Mouse (Mus musculus): ENCODE results near the gene Timm8b. TPM values are rescaled to one million over a fixed set of nuclear protein-coding genes. Genes with fewer than 3 reads are reported as not detected.

Timm8b gene
- 311 and 364 TPM in 2 replicates for polyA plus RNA-seq (2015; fragmentation: Nextera tagmentation; extraction: Ambion mirVana)

DNA sequence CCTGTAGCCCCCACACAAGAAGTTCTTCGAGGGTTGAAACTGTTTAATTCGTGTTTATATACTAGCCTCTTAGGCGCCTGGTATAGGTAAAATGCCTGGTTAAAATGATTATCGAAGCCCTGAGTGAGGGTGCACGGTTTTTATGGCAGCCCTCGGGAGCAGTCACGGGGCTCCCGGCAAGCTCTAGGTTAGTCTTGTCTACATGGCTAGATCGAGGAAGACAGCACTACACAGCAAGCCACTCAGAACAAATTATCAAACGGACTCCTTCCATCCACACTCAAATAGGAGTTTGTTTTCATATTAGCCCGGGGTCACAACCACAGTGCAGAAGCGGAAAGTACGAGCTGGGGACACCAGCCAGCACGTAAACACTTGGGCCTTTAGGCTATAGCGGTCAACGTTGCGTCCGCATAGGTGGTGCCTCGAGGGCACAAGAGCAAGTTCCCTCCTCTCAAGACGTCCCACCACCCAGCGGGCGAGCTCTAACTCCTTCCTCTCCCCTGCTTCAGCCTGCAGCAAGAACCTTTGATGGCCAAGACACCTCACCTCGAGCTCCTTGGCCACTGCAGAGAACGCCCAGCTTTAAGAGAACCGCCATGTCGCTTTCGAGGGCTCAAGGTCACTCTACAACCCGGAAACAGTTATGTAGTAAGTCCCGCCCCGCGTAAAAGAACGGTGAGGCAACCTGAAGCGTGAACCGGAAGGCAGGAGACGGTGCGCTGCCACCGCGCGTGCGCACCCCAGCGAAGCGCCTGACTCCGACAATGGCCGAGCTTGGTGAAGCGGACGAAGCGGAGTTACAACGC, at the start of gene Timm8b, which contains the start of gene Sdhd:
Gene Timm8b (plus strand): TSS at position 722 of the 809 bp plus-strand sequence.
Gene Sdhd (minus strand): TSS at position 624 of the 809 bp plus-strand sequence.
- Histone ChIP-seq H3K27ac (ENCODE audit: low read depth, low read length) (peak within 1 kb of the TSS; percentile 78), H3K4me1 (ENCODE audit: control insufficient read depth, insufficient read depth, low read depth, low read length) (peaks cover 27% of the 10 kb centered on the region), H3K9ac (ENCODE audit: low read depth, low read length) (peak within 1 kb of the TSS; percentile 78), H3K4me3 (ENCODE audit: low read length) (peak within 1 kb of the TSS; percentile 81), H3K27me3 (replicated peaks; ENCODE audit: control insufficient read depth, insufficient read depth, low read length) (no peaks in the 10 kb centered on the region), H3K4me2 (ENCODE audit: low read length) (peak within 1 kb of the TSS; percentile 94), H3K36me3 (ENCODE audit: control insufficient read depth, insufficient read depth, low read length) (peaks cover 10% of the 10 kb centered on the region), H3K9me3 (ENCODE audit: control insufficient read depth, low read length) (no peaks in the 10 kb centered on the region)
- peak; percentile 99 for ATAC-seq
- under 1% methylated on average over 48 of the region's 48 CpGs for WGBS

DNA sequence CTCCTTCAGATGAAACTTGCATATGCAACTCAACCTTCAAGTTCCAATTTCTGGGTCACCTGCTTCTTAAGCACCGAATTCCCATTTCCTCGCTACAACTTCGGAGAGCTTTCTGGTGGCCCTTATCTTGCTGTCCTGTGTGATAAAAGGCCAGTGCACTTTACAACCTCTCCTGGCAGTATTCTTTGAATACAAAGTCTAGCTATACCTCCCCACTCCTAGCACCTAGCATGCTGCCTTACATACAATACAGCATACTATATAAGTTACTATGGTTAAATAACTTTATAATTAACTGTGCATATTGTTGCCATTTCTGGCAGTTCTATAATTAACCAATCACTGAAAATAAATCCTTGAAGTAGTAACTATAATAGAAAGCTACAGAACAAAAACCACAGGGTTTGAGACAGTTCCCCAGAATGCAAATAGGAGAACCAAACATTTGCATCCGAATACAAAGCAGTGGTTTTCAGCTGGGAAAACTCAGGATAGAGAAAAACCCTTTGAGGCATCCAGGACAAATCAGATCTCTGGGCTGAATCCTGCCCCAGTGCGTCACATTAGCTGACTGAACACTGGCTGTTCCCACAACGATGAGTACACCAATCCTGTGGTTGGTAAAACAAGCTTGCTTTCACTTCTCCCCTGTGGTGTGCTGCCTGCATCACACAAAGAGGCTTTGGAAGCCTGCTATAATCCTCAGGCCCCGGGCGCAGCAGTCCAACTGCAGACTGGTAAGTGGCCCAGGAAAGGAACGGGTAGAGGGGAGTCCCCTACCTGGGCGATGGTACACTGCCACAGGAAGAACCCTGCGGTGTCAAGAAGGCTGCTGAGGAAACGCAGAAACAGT, 49.2 kb upstream of the Timm8b start, which contains the start of gene Il18:
Gene Il18 (plus strand): TSS at position 587 of the 853 bp plus-strand sequence.
- H3K4me1 ChIP-seq (ENCODE audit: control insufficient read depth, insufficient read depth, low read depth, low read length), result peaks cover 6% of the 10 kb centered on the region
- WGBS, result 22% methylated on average over 12 of the region's 12 CpGs
- no peaks in the 10 kb centered on the region for H3K9me3 ChIP-seq (ENCODE audit: control insufficient read depth, low read length)
- peak within 1 kb of the TSS; percentile 69 for H3K27ac ChIP-seq (ENCODE audit: low read depth, low read length)
- no peaks in the 10 kb centered on the region for H3K27me3 ChIP-seq (replicated peaks; ENCODE audit: control insufficient read depth, insufficient read depth, low read length)
- H3K9ac ChIP-seq (ENCODE audit: low read depth, low read length), result peak within 1 kb of the TSS; percentile 39
- peak within 1 kb of the TSS; percentile 31 for H3K4me3 ChIP-seq (ENCODE audit: low read length)
- no peaks in the 10 kb centered on the region for H3K36me3 ChIP-seq (ENCODE audit: control insufficient read depth, insufficient read depth, low read length)
- H3K4me2 ChIP-seq (ENCODE audit: low read length), result peak within 1 kb of the TSS; percentile 55
- peak; percentile 97 for ATAC-seq

DNA sequence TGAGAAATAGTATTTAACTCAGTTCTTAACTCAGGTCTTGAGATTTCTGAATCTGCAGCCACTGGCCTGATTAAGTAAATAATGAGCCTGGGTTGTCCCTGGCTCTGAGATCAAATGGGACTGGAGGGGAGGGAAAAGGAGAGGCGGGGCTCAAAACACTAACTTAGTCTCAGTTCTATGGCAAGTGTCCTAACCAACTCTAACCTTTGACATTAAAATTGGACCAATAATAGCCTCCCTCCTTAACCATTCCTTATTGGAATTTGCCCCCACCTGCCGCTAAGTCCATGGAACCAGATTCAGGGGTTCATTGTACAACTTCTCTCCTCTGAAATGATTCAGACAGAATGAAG, 48.6 kb upstream of the Timm8b start, which contains the start of gene Bco2:
Gene Bco2 (minus strand): TSS at position 88 of the 353 bp plus-strand sequence.
- no peaks in the 10 kb centered on the region for H3K9me3 ChIP-seq (ENCODE audit: control insufficient read depth, low read length)
- H3K4me1 ChIP-seq (ENCODE audit: control insufficient read depth, insufficient read depth, low read depth, low read length), result peaks cover 6% of the 10 kb centered on the region
- ATAC-seq, result peak; percentile 64
- H3K4me2 ChIP-seq (ENCODE audit: low read length), result peak within 1 kb of the TSS; percentile 55
- H3K27ac ChIP-seq (ENCODE audit: low read depth, low read length), result peak within 1 kb of the TSS; percentile 69
- WGBS, result 24% methylated on average over 2 of the region's 2 CpGs
- H3K9ac ChIP-seq (ENCODE audit: low read depth, low read length), result peak within 1 kb of the TSS; percentile 39
- H3K27me3 ChIP-seq (replicated peaks; ENCODE audit: control insufficient read depth, insufficient read depth, low read length), result no peaks in the 10 kb centered on the region
- H3K36me3 ChIP-seq (ENCODE audit: control insufficient read depth, insufficient read depth, low read length), result no peaks in the 10 kb centered on the region
- peak within 1 kb of the TSS; percentile 31 for H3K4me3 ChIP-seq (ENCODE audit: low read length)

DNA sequence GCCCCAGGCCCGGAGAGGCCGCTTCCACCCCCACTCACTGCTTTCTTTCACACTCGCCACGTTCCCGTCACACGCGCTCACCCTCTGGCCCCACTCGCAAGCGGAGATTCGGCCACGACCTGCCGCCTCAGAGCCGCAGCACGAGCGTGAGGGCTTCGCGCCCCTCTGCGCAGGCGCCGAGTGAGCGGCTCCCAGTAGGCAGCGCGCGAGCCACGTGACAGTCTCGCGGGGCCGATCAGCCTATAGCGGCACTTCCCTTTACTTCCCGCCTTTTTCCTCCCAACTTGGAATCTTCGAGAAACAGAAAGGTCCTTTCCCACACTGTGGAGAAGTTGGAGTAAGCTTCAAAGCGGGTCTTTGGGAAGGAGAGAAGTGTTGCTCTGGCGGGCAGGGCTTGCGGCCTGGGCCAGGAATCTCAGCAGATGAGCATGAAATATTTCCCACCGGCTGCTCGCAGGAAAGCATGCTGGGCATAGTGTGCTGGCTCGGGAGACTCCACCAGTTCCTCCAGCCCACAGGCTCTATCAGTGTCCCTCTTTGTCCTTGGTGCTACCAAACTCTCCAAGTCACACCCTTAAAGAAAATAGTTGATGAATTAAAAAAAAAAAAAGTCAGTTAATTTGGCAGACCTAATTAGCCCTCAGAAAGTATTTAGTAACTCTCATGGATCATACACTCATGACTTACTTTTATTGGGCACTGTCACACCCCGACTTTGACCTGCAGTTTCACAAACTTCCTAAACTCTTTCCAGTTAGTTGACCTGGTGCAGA, 42.4 kb upstream of the Timm8b start, which contains the start of gene Tex12:
Gene Tex12 (minus strand): TSS at position 181 of the 773 bp plus-strand sequence.
- Histone ChIP-seq H3K27ac (ENCODE audit: low read depth, low read length) (no peak within 1 kb of the TSS), H3K4me3 (ENCODE audit: low read length) (no peak within 1 kb of the TSS), H3K4me1 (ENCODE audit: control insufficient read depth, insufficient read depth, low read depth, low read length) (no peaks in the 10 kb centered on the region), H3K4me2 (ENCODE audit: low read length) (no peak within 1 kb of the TSS), H3K9ac (ENCODE audit: low read depth, low read length) (no peak within 1 kb of the TSS), H3K9me3 (ENCODE audit: control insufficient read depth, low read length) (peaks cover 3% of the 10 kb centered on the region; the same call in 1 of the 2 replicates), H3K36me3 (ENCODE audit: control insufficient read depth, insufficient read depth, low read length) (no peaks in the 10 kb centered on the region), H3K27me3 (replicated peaks; ENCODE audit: control insufficient read depth, insufficient read depth, low read length) (no peaks in the 10 kb centered on the region)
- WGBS, result 89% methylated on average over 38 of the region's 38 CpGs
- no peak for ATAC-seq

DNA sequence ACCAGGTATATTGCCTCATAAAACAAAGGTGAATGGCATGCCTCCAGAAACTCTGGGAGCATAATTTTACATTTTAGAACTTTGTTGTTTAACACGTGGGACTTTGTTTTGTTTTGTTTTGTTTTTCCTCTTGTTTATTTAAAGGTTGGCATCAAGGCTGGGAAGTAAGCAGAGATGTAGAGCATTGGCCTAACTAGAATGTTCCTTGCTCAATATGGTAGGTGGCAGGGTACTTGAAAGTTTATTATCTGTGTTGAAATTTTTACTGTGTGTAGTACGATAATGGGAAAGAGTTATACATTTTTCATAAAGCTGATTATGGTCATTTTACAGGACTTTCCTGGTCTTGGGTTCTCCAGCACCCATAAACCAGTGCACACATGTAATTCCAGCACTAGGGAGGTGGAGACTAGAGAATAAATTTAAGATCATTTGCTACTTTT, 41.8 kb upstream of the Timm8b start:
- Histone ChIP-seq H3K27me3 (replicated peaks; ENCODE audit: control insufficient read depth, insufficient read depth, low read length) (no peaks in the 10 kb centered on the region), H3K9ac (ENCODE audit: low read depth, low read length) (no peak overlapping the region), H3K4me1 (ENCODE audit: control insufficient read depth, insufficient read depth, low read depth, low read length) (no peaks in the 10 kb centered on the region), H3K4me2 (ENCODE audit: low read length) (no peak overlapping the region), H3K4me3 (ENCODE audit: low read length) (no peak overlapping the region), H3K36me3 (ENCODE audit: control insufficient read depth, insufficient read depth, low read length) (no peaks in the 10 kb centered on the region), H3K27ac (ENCODE audit: low read depth, low read length) (no peak overlapping the region), H3K9me3 (ENCODE audit: control insufficient read depth, low read length) (peaks cover 3% of the 10 kb centered on the region; the same call in 1 of the 2 replicates)
- WGBS, result 90% methylated on average over 2 of the region's 2 CpGs
- no peak for ATAC-seq

DNA sequence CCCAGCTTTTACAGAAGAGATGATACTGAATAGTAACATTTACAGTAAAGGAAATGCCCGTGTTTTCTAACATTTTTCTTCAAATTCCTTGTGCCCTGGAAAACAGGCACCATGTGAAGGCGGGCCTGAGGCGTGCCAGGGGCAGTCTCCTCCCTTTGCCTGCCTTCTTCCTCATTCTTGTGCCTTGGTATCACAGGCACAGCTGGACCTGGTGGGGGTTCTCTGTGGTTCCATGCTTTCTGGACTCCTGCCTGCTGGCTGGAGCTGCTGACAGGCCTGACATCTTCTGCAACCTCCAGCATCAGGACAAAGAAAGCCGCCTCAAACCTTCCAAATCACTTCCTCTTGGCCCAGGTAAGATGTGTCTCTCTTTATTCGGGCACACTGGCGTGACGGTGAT, 38.5 kb upstream of the Timm8b start:
- Histone ChIP-seq H3K27ac (ENCODE audit: low read depth, low read length) (no peak overlapping the region), H3K27me3 (replicated peaks; ENCODE audit: control insufficient read depth, insufficient read depth, low read length) (no peaks in the 10 kb centered on the region), H3K4me2 (ENCODE audit: low read length) (no peak overlapping the region), H3K36me3 (ENCODE audit: control insufficient read depth, insufficient read depth, low read length) (no peaks in the 10 kb centered on the region), H3K4me1 (ENCODE audit: control insufficient read depth, insufficient read depth, low read depth, low read length) (no peaks in the 10 kb centered on the region), H3K9me3 (ENCODE audit: control insufficient read depth, low read length) (peaks cover 3% of the 10 kb centered on the region; the same call in 1 of the 2 replicates), H3K4me3 (ENCODE audit: low read length) (no peak overlapping the region), H3K9ac (ENCODE audit: low read depth, low read length) (no peak overlapping the region)
- ATAC-seq, result no peak
- WGBS, result 73% methylated on average over 7 of the region's 7 CpGs

DNA sequence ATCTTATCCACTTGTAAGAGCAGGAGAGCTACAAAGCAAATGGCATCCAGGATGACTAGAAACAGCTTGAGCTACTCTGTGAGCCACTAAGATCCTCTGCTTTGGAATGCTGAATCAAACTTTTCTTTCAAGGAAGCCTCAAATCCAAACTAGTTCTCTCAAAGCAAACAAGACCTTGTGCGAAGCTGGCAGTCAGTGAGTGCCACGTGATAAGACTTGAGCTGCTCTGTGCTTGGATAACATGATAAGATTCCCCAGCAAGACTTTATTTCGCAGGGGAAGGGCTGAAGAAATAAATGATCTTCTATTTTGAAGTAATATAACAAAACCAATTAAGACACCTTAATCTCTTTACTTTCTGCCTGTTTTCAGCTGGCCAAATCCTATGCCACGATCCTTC, 37.8 kb upstream of the Timm8b start:
- Histone ChIP-seq H3K27me3 (replicated peaks; ENCODE audit: control insufficient read depth, insufficient read depth, low read length) (no peaks in the 10 kb centered on the region), H3K36me3 (ENCODE audit: control insufficient read depth, insufficient read depth, low read length) (no peaks in the 10 kb centered on the region), H3K4me2 (ENCODE audit: low read length) (no peak overlapping the region), H3K4me3 (ENCODE audit: low read length) (no peak overlapping the region), H3K9me3 (ENCODE audit: control insufficient read depth, low read length) (peaks cover 3% of the 10 kb centered on the region; the same call in 1 of the 2 replicates), H3K9ac (ENCODE audit: low read depth, low read length) (no peak overlapping the region), H3K27ac (ENCODE audit: low read depth, low read length) (no peak overlapping the region), H3K4me1 (ENCODE audit: control insufficient read depth, insufficient read depth, low read depth, low read length) (no peaks in the 10 kb centered on the region)
- WGBS, result 80% methylated on average over 4 of the region's 4 CpGs
- ATAC-seq, result no peak

DNA sequence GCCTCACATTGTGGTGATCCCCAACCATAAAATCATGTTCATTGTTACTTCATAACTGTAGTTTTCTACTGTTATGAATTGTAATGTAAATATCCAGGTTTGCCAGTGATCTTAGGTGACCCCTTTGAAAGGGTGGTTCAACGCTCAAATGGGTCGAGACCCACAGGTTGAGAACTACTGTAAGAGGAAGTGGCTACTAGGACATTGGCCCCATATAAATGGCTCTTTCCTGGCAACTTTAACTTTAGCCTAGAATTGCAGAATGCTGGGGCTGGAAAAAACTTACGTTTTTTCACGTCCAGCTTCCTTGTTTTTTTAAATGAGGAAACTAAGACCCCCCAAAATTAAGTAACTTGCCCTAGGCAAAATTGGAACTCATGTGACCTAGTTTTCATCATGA, 36.3 kb upstream of the Timm8b start:
- no peak overlapping the region for H3K4me2 ChIP-seq (ENCODE audit: low read length)
- WGBS, result 92% methylated on average over 4 of the region's 4 CpGs
- H3K27ac ChIP-seq (ENCODE audit: low read depth, low read length), result no peak overlapping the region
- H3K9me3 ChIP-seq (ENCODE audit: control insufficient read depth, low read length), result no peaks in the 10 kb centered on the region
- H3K27me3 ChIP-seq (replicated peaks; ENCODE audit: control insufficient read depth, insufficient read depth, low read length), result no peaks in the 10 kb centered on the region
- no peak overlapping the region for H3K9ac ChIP-seq (ENCODE audit: low read depth, low read length)
- no peak for ATAC-seq
- H3K4me1 ChIP-seq (ENCODE audit: control insufficient read depth, insufficient read depth, low read depth, low read length), result no peaks in the 10 kb centered on the region
- H3K4me3 ChIP-seq (ENCODE audit: low read length), result no peak overlapping the region
- H3K36me3 ChIP-seq (ENCODE audit: control insufficient read depth, insufficient read depth, low read length), result no peaks in the 10 kb centered on the region

Measured in hindbrain, embryonic 16.5 days (tissue).